Mouse (Mus musculus) olfactory bulb, adult 2 months (tissue): ENCODE measurements around the gene Pigm.

Source experiments
- CTCF ChIP-seq: fragments of 200-500 bp; IDR thresholded peaks from 2 replicates; pipeline ENCODE4 v1.5.1; 2012; ENCODE audit warnings: low read depth, mild to moderate bottlenecking, low read length, moderate library complexity; ENCODE audit not compliant: insufficient read depth
- POLR2A ChIP-seq: fragments of 200-500 bp; IDR thresholded peaks from 2 replicates; pipeline ENCODE4 v1.6.1; 2012; ENCODE audit warnings: mild to moderate bottlenecking, low read depth, low read length, moderate library complexity; ENCODE audit not compliant: insufficient read depth

GRCm38 (mm10) chr1:172420181-172420580 lies 43.8 kb downstream of the Pigm start:
- TF ChIP-seq POLR2A (no peak), CTCF (no peak)
